Mouse (Mus musculus): ENCODE measurements around the gene Kdm5b.
A peak's percentile ranks its signal among the peaks of the same experiment; 100 is the strongest.
"Not testable (repeated sequence)": the region's sequence is repeated elsewhere in the genome, so short reads cannot be mapped to it uniquely, and the experiment has no call there.

Gene Kdm5b

GRCm38 (mm10) chr1:134559976-134560375 is at the start of gene Kdm5b:
Gene Kdm5b (plus strand): TSS chr1:134560171.
- Histone ChIP-seq H3K4me3 (replicated peaks; ENCODE audit: low read length) (peak within 1 kb of the TSS; percentile 99), H3K9me3 (ENCODE audit: low read length) (no peaks in the 10 kb centered on the region), H3K27me3 (ENCODE audit: insufficient read depth, low read length) (no peaks in the 10 kb centered on the region), H3K36me3 (ENCODE audit: insufficient read depth, low read length) (peaks cover 4% of the 10 kb centered on the region; the same call in 1 of the 2 replicates), H3K4me1 (replicated peaks; ENCODE audit: low read depth, low read length) (peaks cover 65% of the 10 kb centered on the region)
- no peak for TF ChIP-seq NANOG (IDR thresholded peaks at IDR 0.05; ENCODE audit: borderline replicate concordance, low read length)
- no peak for TF ChIP-seq POU5F1 (IDR thresholded peaks at IDR 0.05; ENCODE audit: borderline replicate concordance, low read length)
- TF ChIP-seq CTCF (conservative IDR thresholded peaks at IDR 0.05; ENCODE audit: low read length), result no peak

GRCm38 (mm10) chr1:134512183-134512582 is 47.8 kb upstream of the Kdm5b start:
- Histone ChIP-seq H3K36me3 (ENCODE audit: insufficient read depth, low read length) (peaks cover 20% of the 10 kb centered on the region), H3K27me3 (ENCODE audit: insufficient read depth, low read length) (peaks cover 28% of the 10 kb centered on the region), H3K4me3 (replicated peaks; ENCODE audit: low read length) (no peak overlapping the region), H3K9me3 (ENCODE audit: low read length) (no peaks in the 10 kb centered on the region), H3K4me1 (replicated peaks; ENCODE audit: low read depth, low read length) (peaks cover 58% of the 10 kb centered on the region)
- TF ChIP-seq POU5F1 (IDR thresholded peaks at IDR 0.05; ENCODE audit: borderline replicate concordance, low read length) (no peak), NANOG (IDR thresholded peaks at IDR 0.05; ENCODE audit: borderline replicate concordance, low read length) (no peak), CTCF (conservative IDR thresholded peaks at IDR 0.05; ENCODE audit: low read length) (no peak)

- Histone ChIP-seq H3K4me3 (replicated peaks; ENCODE audit: low read length) (no peak overlapping the region), H3K4me1 (replicated peaks; ENCODE audit: low read depth, low read length) (peaks cover 56% of the 10 kb centered on the region), H3K36me3 (ENCODE audit: insufficient read depth, low read length) (peaks cover 16% of the 10 kb centered on the region), H3K27me3 (ENCODE audit: insufficient read depth, low read length) (peaks cover 28% of the 10 kb centered on the region), H3K9me3 (ENCODE audit: low read length) (no peaks in the 10 kb centered on the region)
- no peak for TF ChIP-seq NANOG (IDR thresholded peaks at IDR 0.05; ENCODE audit: borderline replicate concordance, low read length)
- TF ChIP-seq POU5F1 (IDR thresholded peaks at IDR 0.05; ENCODE audit: borderline replicate concordance, low read length), result no peak
- no peak for TF ChIP-seq CTCF (conservative IDR thresholded peaks at IDR 0.05; ENCODE audit: low read length)
Measured at GRCm38 (mm10) chr1:134512584-134512983, 47.4 kb upstream of the Kdm5b start.

GRCm38 (mm10) chr1:134513312-134513860 is 46.6 kb upstream of the Kdm5b start:
- H3K9me3 ChIP-seq (ENCODE audit: low read length), result no peaks in the 10 kb centered on the region
- H3K27me3 ChIP-seq (ENCODE audit: insufficient read depth, low read length), result peaks cover 28% of the 10 kb centered on the region
- peaks cover 8% of the 10 kb centered on the region for H3K36me3 ChIP-seq (ENCODE audit: insufficient read depth, low read length)
- peak overlapping the region; percentile 77 for H3K4me3 ChIP-seq (replicated peaks; ENCODE audit: low read length)
- TF ChIP-seq NANOG (IDR thresholded peaks at IDR 0.05; ENCODE audit: borderline replicate concordance, low read length) (0 out of 2 replicates have a peak, but pooled peaks have one; percentile 16), CTCF (conservative IDR thresholded peaks at IDR 0.05; ENCODE audit: low read length) (no peak)
- peaks cover 57% of the 10 kb centered on the region for H3K4me1 ChIP-seq (replicated peaks; ENCODE audit: low read depth, low read length)

GRCm38 (mm10) chr1:134513876-134514590 is 45.9 kb upstream of the Kdm5b start:
- peaks cover 6% of the 10 kb centered on the region for H3K36me3 ChIP-seq (ENCODE audit: insufficient read depth, low read length)
- peaks cover 60% of the 10 kb centered on the region for H3K4me1 ChIP-seq (replicated peaks; ENCODE audit: low read depth, low read length)
- peak overlapping the region; percentile 77 for H3K4me3 ChIP-seq (replicated peaks; ENCODE audit: low read length)
- peaks cover 28% of the 10 kb centered on the region for H3K27me3 ChIP-seq (ENCODE audit: insufficient read depth, low read length)
- no peaks in the 10 kb centered on the region for H3K9me3 ChIP-seq (ENCODE audit: low read length)
- TF ChIP-seq CTCF (conservative IDR thresholded peaks at IDR 0.05; ENCODE audit: low read length) (no peak), NANOG (IDR thresholded peaks at IDR 0.05; ENCODE audit: borderline replicate concordance, low read length) (no peak), POU5F1 (IDR thresholded peaks at IDR 0.05; ENCODE audit: borderline replicate concordance, low read length) (no peak)

GRCm38 (mm10) chr1:134515891-134516290 is 44.1 kb upstream of the Kdm5b start:
- Histone ChIP-seq H3K4me1 (replicated peaks; ENCODE audit: low read depth, low read length) (peaks cover 53% of the 10 kb centered on the region), H3K4me3 (replicated peaks; ENCODE audit: low read length) (no peak overlapping the region), H3K27me3 (ENCODE audit: insufficient read depth, low read length) (peaks cover 28% of the 10 kb centered on the region), H3K36me3 (ENCODE audit: insufficient read depth, low read length) (no peaks in the 10 kb centered on the region), H3K9me3 (ENCODE audit: low read length) (no peaks in the 10 kb centered on the region)
- TF ChIP-seq CTCF (conservative IDR thresholded peaks at IDR 0.05; ENCODE audit: low read length) (no peak), NANOG (IDR thresholded peaks at IDR 0.05; ENCODE audit: borderline replicate concordance, low read length) (no peak), POU5F1 (IDR thresholded peaks at IDR 0.05; ENCODE audit: borderline replicate concordance, low read length) (no peak)

GRCm38 (mm10) chr1:134516491-134517198 is 43.3 kb upstream of the Kdm5b start:
- no peak for TF ChIP-seq NANOG (IDR thresholded peaks at IDR 0.05; ENCODE audit: borderline replicate concordance, low read length)
- no peak for TF ChIP-seq CTCF (conservative IDR thresholded peaks at IDR 0.05; ENCODE audit: low read length)
- TF ChIP-seq POU5F1 (IDR thresholded peaks at IDR 0.05; ENCODE audit: borderline replicate concordance, low read length), result no peak
- H3K27me3 ChIP-seq (ENCODE audit: insufficient read depth, low read length), result peaks cover 28% of the 10 kb centered on the region
- peaks cover 53% of the 10 kb centered on the region for H3K4me1 ChIP-seq (replicated peaks; ENCODE audit: low read depth, low read length)
- no peaks in the 10 kb centered on the region for H3K36me3 ChIP-seq (ENCODE audit: insufficient read depth, low read length)
- no peak overlapping the region for H3K4me3 ChIP-seq (replicated peaks; ENCODE audit: low read length)
- no peaks in the 10 kb centered on the region for H3K9me3 ChIP-seq (ENCODE audit: low read length)

GRCm38 (mm10) chr1:134517841-134518240 is 42.1 kb upstream of the Kdm5b start:
- Histone ChIP-seq H3K4me3 (replicated peaks; ENCODE audit: low read length) (0 out of 2 replicates have a peak overlapping the region, but pooled peaks have one; percentile 24), H3K4me1 (replicated peaks; ENCODE audit: low read depth, low read length) (peaks cover 45% of the 10 kb centered on the region), H3K27me3 (ENCODE audit: insufficient read depth, low read length) (peaks cover 22% of the 10 kb centered on the region)
- H3K9me3 ChIP-seq (ENCODE audit: low read length); H3K36me3 ChIP-seq (ENCODE audit: insufficient read depth, low read length): not testable (repeated sequence)
